Mouse (Mus musculus) cerebellum, postnatal 10 days (tissue): ENCODE measurements at regions not wholly inside any gene's neighbourhood (a gene's known extent, or its start where the extent isn't known, plus 50 kb on each side); places are given as distances from the start of the nearest gene placed in this dataset.

Experiments used
- DNase-seq, 2 experiments: peaks; one replicate each; pipeline ENCODE4 v3.0.0; 2021; ENCODE audit warnings: mixed read lengths in 2 of 2

DNA sequence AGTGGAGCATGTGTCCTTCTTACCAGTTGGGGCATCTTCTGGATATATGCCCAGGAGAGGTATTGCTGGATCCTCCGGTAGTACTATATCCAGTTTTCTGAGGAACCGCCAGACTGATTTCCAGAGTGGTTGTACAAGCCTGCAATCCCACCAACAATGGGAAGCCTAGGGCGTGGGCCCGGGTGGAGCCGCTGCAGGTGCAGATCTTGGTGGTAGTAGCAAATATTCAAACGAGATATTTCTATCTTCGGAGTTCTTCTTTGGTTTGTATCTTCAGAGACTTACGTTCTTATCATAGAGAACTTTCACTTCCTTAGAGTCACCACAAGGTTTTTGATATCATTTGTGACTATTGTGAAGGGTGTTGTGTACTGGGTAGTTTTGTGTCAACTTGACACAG, 60.2 kb upstream of the Btbd35f28 start:
- peak; percentile 48 to 54 for DNase-seq
